Mouse (Mus musculus) bone marrow macrophage, adult 2 months (primary cell): ENCODE measurements around the gene Bach1. TPM values are rescaled to one million over a fixed set of nuclear protein-coding genes. Genes with fewer than 3 reads are reported as not detected.
A peak's percentile ranks its signal among the peaks of the same experiment; 100 is the strongest.

Experiments used
- H3K27ac ChIP-seq: 2 replicates; pipeline ENCODE4 v1.5.1; 2012; ENCODE audit warnings: low read depth, low read length; ENCODE audit not compliant: insufficient read depth
- H3K4me1 ChIP-seq: 2 replicates; pipeline ENCODE4 v1.6.1; 2012; ENCODE audit warnings: low read length; ENCODE audit not compliant: control insufficient read depth, insufficient read depth
- H3K4me3 ChIP-seq: 2 replicates; pipeline ENCODE4 v1.5.1; 2012; ENCODE audit warnings: mild to moderate bottlenecking, low read length, moderate library complexity; ENCODE audit not compliant: insufficient read depth
- CTCF ChIP-seq: IDR thresholded peaks from 2 replicates; pipeline ENCODE4 v1.5.1; 2012; ENCODE audit warnings: low read depth, mild to moderate bottlenecking, low read length, moderate library complexity
- POLR2A ChIP-seq: IDR thresholded peaks from 2 replicates; pipeline ENCODE4 v1.6.1; 2012; ENCODE audit warnings: mild to moderate bottlenecking, low read depth, low read length, borderline replicate concordance
- polyA plus RNA-seq: library from polyadenylated mRNA; stranded (reverse); fragments of >200 nt; gene quantifications from 2 replicates; pipeline ENCODE4 v1.2.4, GENCODE M21; 2012; ENCODE audit not compliant: missing spikeins, insufficient read depth, insufficient read length

Gene Bach1
- polyA plus RNA-seq, 1 experiment, result 78.9 TPM

DNA sequence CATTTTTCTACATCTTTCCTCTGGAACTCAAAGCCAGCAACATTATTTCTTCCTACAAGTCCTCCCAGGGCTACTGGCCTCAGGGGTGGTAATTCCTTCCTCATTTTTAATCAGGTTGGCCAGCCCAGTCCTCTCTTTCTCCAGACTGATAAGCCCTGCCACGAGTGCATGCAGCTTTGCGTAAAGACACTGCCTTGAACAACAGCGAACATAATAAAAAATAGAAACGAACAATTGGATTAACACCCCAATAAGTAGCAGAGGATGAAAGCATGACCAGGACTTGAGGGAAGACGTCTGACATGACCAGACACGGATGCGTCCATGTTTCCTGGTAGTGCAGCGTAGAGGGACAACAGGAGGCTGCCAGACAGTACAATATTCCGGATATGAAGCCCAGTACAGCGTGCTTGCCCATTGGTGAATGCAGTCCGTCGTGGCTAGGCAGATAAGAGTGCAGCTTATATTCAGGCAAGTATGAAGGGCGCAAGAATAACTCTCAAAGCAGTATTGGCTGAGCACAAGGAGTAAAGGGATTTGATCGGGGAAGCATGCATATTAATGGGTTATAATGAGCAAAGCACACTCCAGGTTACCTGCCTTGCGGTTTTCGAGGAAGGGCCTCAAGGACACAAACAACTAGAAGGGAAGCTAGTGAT, 909 bp upstream of the Bach1 start:
- Histone ChIP-seq H3K27ac (no peak overlapping the region), H3K4me1 (peaks cover 32% of the 10 kb centered on the region), H3K4me3 (no peak overlapping the region)
- TF ChIP-seq CTCF (no peak), POLR2A (no peak)

GRCm38 (mm10) chr16:87699306-87699692, 554 bp downstream of the Bach1 start:
- TF ChIP-seq POLR2A (no peak), CTCF (no peak)
- H3K27ac ChIP-seq, result peak overlapping the region; percentile 81
- peaks cover 45% of the 10 kb centered on the region for H3K4me1 ChIP-seq
- H3K4me3 ChIP-seq, result peak overlapping the region; percentile 89

DNA sequence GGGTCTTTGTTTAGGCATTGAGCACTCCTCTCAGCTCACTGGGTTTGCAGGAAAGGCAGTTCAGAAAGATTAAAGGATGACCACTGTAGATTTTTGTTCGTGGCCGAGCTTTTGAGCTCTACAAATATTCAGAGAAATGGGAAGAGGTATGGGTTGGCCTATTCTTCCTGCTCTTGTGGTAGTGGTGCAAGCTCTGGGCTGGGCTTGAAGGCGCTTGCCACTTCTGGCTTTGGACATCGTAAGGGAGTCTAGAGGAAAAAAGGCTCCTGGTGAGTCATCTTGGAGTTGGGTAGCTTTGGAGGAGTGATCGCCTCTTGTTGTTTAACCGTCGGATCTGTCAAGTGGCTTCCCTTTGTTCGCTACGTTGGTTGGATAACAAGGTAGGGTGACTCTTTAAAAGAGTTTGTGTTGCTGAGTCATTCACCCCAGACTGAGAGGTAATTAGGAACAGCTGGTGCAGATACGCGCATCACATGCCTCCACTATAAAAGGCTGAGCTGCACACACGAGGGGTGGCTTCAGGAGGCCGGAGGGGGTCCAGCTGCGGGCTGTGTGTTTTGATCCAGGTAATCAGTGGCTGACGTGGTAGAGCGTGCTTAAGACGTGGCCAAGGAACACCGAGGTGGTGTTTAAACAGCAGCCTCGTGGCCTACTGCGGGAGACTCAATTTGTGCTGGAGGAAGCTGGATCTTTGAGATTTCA, 1.1 kb downstream of the Bach1 start:
- peak overlapping the region; percentile 89 for H3K4me3 ChIP-seq
- TF ChIP-seq CTCF (no peak), POLR2A (no peak)
- H3K4me1 ChIP-seq, result peaks cover 49% of the 10 kb centered on the region
- peak overlapping the region; percentile 81 for H3K27ac ChIP-seq

DNA sequence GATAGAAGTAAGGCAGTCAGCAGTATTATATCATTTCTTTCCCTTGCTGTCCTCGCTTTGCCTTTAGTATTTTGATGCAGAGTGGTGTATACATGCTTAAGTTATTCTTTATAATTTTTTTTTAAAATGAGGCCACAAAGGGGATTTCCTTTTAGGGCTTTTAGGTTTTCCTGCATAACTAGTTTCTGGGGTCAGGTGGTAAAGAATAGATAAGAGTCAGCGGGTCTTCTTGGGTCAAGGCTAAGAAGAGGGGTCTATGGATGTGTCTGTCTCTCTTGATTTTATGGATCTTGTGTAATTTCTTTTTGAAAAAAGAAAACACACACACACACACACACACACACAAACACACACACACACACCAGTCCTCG, 1.6 kb downstream of the Bach1 start:
- H3K27ac ChIP-seq, result peak overlapping the region; percentile 81
- no peak for TF ChIP-seq POLR2A
- peak overlapping the region; percentile 89 for H3K4me3 ChIP-seq
- H3K4me1 ChIP-seq, result peaks cover 47% of the 10 kb centered on the region

GRCm38 (mm10) chr16:87701891-87702290, 3.1 kb downstream of the Bach1 start:
- TF ChIP-seq POLR2A, result no peak
- TF ChIP-seq CTCF, result no peak
- H3K4me1 ChIP-seq, result peaks cover 53% of the 10 kb centered on the region
- no peak overlapping the region for H3K4me3 ChIP-seq
- H3K27ac ChIP-seq, result no peak overlapping the region

DNA sequence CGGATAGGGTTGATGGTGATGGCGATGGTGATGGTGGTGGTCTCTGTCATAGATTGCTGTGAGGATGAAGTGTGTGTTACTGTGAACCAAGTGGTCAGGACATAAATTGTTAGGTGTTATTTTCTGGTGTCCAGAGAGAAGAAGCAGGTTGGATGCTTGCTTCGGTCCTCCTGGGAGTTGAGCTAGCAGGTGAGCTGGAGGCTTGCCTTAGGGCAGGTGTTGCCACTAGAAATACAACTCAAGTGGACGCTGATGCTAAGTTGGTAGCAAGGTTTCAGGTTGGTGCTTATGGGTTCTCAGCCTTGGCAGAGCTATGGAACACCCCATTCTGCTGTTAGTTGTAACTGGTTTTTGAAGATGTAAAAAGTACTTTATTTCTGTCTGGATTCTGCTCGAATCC, 4.1 kb downstream of the Bach1 start:
- Histone ChIP-seq H3K27ac (no peak overlapping the region), H3K4me1 (peaks cover 53% of the 10 kb centered on the region), H3K4me3 (no peak overlapping the region)
- no peak for TF ChIP-seq CTCF
- no peak for TF ChIP-seq POLR2A

GRCm38 (mm10) chr16:87704225-87704624, 5.5 kb downstream of the Bach1 start:
- TF ChIP-seq CTCF, result no peak
- TF ChIP-seq POLR2A, result no peak
- Histone ChIP-seq H3K4me1 (peaks cover 58% of the 10 kb centered on the region), H3K27ac (no peak overlapping the region), H3K4me3 (no peak overlapping the region)

- Histone ChIP-seq H3K27ac (peak overlapping the region; percentile 30), H3K4me1 (peaks cover 69% of the 10 kb centered on the region), H3K4me3 (peak overlapping the region; percentile 32)
- TF ChIP-seq POLR2A, result no peak
- no peak for TF ChIP-seq CTCF
These were observed 7.3 kb downstream of the Bach1 start for GRCm38 (mm10) chr16:87705892-87706589.

DNA sequence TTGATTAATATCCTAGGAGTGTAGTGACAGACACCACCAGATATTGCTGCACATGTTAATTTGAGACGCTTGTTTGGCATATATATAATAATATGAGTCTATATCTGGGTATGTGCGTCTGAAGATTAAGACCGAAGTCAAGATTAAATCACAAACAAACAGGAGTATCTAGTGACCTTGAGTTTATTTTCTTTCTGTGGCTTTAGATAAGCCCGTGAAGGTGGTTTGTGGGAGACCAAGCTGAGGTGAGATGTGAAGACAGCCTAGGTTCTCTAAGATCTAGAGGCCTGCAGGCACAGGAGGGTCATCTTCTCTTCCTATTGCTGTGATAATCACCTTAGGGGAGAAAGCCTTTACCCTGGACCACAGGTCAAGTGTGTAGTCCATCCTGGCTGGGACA, 8.6 kb downstream of the Bach1 start:
- TF ChIP-seq CTCF (no peak), POLR2A (no peak)
- peaks cover 67% of the 10 kb centered on the region for H3K4me1 ChIP-seq
- H3K27ac ChIP-seq, result no peak overlapping the region
- H3K4me3 ChIP-seq, result no peak overlapping the region

DNA sequence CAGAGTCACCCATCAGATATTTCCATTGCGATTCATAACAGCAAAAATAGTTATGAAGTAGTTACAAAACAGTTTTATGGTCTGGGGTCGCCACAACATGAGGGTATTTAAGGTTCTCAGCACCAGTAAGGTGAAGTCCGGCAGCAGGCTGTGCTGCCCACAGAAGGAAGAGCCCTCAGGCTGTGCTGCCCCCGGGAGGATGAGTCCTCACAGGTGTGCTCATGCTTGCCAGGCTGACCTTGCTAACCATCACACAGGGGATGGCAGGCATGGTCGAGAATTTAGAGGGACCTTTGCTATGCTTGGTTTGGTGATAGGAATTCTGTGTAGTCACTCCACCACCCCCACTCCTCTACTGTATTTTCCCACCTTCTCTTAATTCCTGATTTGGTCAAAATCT, 9.8 kb downstream of the Bach1 start:
- H3K27ac ChIP-seq, result no peak overlapping the region
- H3K4me3 ChIP-seq, result no peak overlapping the region
- no peak for TF ChIP-seq POLR2A
- H3K4me1 ChIP-seq, result peaks cover 70% of the 10 kb centered on the region
